Mouse (Mus musculus): Measurements from ENCODE around the gene Rab42. TPM values are rescaled to one million over a fixed set of nuclear protein-coding genes. Genes with fewer than 3 reads are reported as not detected.

Gene Rab42
- total RNA-seq (2014; fragmentation: Nextera tagmentation), result 3.2 TPM in 1 of 2 replicates, not detected in the other
- total RNA-seq (2017), result not detected in 2 replicates

- ATAC-seq (replicated peaks; ENCODE audit: poor library complexity, severe bottlenecking), result peak; percentile 82
Observed at GRCm38 (mm10) chr4:132302939-132303479, at the start of gene Rab42. TSS of gene Rab42 (minus strand) at chr4:132303385.

- no peak for ATAC-seq (replicated peaks; ENCODE audit: poor library complexity, severe bottlenecking)
Observed at GRCm38 (mm10) chr4:132352739-132353138, 49.6 kb upstream of the Rab42 start.

GRCm38 (mm10) chr4:132351401-132351800 lies 48.2 kb upstream of the Rab42 start:
- ATAC-seq (replicated peaks; ENCODE audit: poor library complexity, severe bottlenecking), result no peak

GRCm38 (mm10) chr4:132350854-132351253 lies 47.7 kb upstream of the Rab42 start:
- no peak for ATAC-seq (replicated peaks; ENCODE audit: poor library complexity, severe bottlenecking)

GRCm38 (mm10) chr4:132350123-132350740 lies 47.0 kb upstream of the Rab42 start:
- no peak for ATAC-seq (replicated peaks; ENCODE audit: poor library complexity, severe bottlenecking)

- no peak for ATAC-seq (replicated peaks; ENCODE audit: poor library complexity, severe bottlenecking)
Observed at GRCm38 (mm10) chr4:132349495-132350122, 46.4 kb upstream of the Rab42 start.

GRCm38 (mm10) chr4:132346661-132347060 lies 43.5 kb upstream of the Rab42 start:
- ATAC-seq (replicated peaks; ENCODE audit: poor library complexity, severe bottlenecking), result no peak

- no peak for ATAC-seq (replicated peaks; ENCODE audit: poor library complexity, severe bottlenecking)
Observed at GRCm38 (mm10) chr4:132346261-132346660, 43.1 kb upstream of the Rab42 start.

- ATAC-seq (replicated peaks; ENCODE audit: poor library complexity, severe bottlenecking), result no peak
Observed at GRCm38 (mm10) chr4:132345843-132346212, 42.6 kb upstream of the Rab42 start.

GRCm38 (mm10) chr4:132345135-132345842 lies 42.1 kb upstream of the Rab42 start:
- peak; percentile 78 for ATAC-seq (replicated peaks; ENCODE audit: poor library complexity, severe bottlenecking)

GRCm38 (mm10) chr4:132344403-132345134 lies 41.4 kb upstream of the Rab42 start:
- ATAC-seq (replicated peaks; ENCODE audit: poor library complexity, severe bottlenecking), result peak; percentile 29

GRCm38 (mm10) chr4:132341451-132341850 lies 38.3 kb upstream of the Rab42 start:
- no peak for ATAC-seq (replicated peaks; ENCODE audit: poor library complexity, severe bottlenecking)

GRCm38 (mm10) chr4:132338943-132339342 lies 35.8 kb upstream of the Rab42 start:
- no peak for ATAC-seq (replicated peaks; ENCODE audit: poor library complexity, severe bottlenecking)

- ATAC-seq (replicated peaks; ENCODE audit: poor library complexity, severe bottlenecking), result no peak
Observed at GRCm38 (mm10) chr4:132332880-132333279, 29.7 kb upstream of the Rab42 start.

- ATAC-seq (replicated peaks; ENCODE audit: poor library complexity, severe bottlenecking), result no peak
Observed at GRCm38 (mm10) chr4:132331960-132332359, 28.8 kb upstream of the Rab42 start.

GRCm38 (mm10) chr4:132329835-132330354 lies 26.7 kb upstream of the Rab42 start:
- ATAC-seq (replicated peaks; ENCODE audit: poor library complexity, severe bottlenecking), result peak; percentile 1; the same call in 1 of the 2 replicates

GRCm38 (mm10) chr4:132329115-132329834 lies 26.1 kb upstream of the Rab42 start, which contains the start of gene Trnau1ap:
TSS of gene Trnau1ap (minus strand) at chr4:132329538.
- peak; percentile 96 for ATAC-seq (replicated peaks; ENCODE audit: poor library complexity, severe bottlenecking)

- ATAC-seq (replicated peaks; ENCODE audit: poor library complexity, severe bottlenecking), result no peak
Observed at GRCm38 (mm10) chr4:132328391-132328982, 25.3 kb upstream of the Rab42 start.

- ATAC-seq (replicated peaks; ENCODE audit: poor library complexity, severe bottlenecking), result no peak
Observed at GRCm38 (mm10) chr4:132326481-132326880, 23.3 kb upstream of the Rab42 start.
